Mouse (Mus musculus) left cerebral cortex, adult 9 months (tissue): ENCODE data around the gene Plscr4.
A peak's percentile ranks its signal among the peaks of the same experiment; 100 is the strongest.

ENCODE experiments used
- DNase-seq, 2 experiments: peaks; one replicate each; pipeline ENCODE4 v3.0.0; 2022; ENCODE audit warnings: low spot score in 2 of 2

Plscr4 gene

DNA sequence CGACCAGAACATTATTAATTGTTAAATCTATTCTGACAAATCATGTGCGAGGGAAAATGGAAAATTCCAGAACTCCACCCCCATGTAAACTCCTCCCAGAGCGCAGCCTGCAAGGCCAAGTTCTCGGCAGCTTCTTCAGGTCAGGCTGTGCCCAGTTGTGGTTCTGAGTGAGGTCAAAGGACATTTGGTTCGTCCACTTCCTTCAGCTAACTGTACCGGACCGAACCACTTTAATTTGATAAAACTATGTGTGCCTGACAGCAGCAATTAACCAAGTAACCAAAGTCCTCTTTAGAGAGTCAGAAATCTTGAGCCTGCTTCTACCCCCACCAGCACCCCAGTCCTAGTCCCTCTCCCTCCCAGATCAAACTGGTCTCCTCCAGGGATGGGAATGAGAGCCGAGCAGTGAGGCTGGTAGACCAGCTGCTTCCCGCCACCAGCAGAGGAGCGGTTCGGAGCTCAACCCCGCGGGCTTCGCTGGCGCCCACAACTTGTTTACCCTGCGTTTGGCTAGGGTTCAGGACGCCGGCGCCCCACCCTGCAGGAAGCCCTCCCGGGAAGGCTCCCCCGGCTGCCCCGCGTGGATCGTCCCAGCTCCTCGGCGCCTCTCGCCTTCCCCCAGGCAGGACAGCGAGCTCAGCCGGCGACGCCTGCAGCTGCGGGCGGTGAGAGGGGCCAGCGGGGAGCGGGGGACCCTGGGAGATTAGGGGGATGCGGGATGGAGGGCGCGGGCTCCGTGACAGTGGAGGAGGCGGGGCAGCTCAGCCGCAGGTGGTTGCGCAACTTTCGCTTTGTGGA lies at the start of gene Plscr4:
Gene Plscr4 (plus strand): TSS at position 113 of the 798 bp plus-strand sequence.
- DNase-seq = no peak

GRCm38 (mm10) chr9:92410225-92410624 lies 46.9 kb upstream of the Plscr4 start:
- no peak for DNase-seq

GRCm38 (mm10) chr9:92412045-92412444 lies 45.1 kb upstream of the Plscr4 start:
- peak in 1 of 2 experiments; percentile 34 for DNase-seq

- DNase-seq = no peak
Observed at GRCm38 (mm10) chr9:92413684-92414083, 43.5 kb upstream of the Plscr4 start.

GRCm38 (mm10) chr9:92437781-92438180 lies 19.4 kb upstream of the Plscr4 start:
- no peak for DNase-seq

GRCm38 (mm10) chr9:92441468-92441867 lies 15.7 kb upstream of the Plscr4 start:
- DNase-seq = no peak

GRCm38 (mm10) chr9:92444536-92444935 lies 12.6 kb upstream of the Plscr4 start:
- DNase-seq = no peak

DNA sequence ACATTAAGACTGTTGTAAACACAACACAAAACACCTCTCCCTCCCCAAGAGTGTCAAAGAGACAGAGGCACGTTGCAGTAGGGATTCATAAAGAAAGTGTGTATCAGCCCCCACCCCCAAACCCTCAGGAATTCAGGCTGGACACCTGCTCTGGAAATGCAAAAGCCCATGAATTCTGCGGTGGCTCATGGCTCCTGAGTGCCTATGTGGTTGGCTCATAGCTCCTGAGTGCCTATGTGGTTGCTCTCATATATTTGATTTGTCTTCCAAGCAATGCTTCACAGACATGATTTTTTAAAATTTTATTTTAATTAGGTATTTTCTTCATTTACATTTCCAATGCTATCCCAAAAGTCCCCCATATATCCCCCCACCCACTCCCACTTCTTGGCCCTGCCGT lies 568 bp upstream of the Plscr4 start:
- no peak for DNase-seq

- no peak for DNase-seq
Observed at GRCm38 (mm10) chr9:92458059-92458402, 858 bp downstream of the Plscr4 start.

- no peak for DNase-seq
Observed at GRCm38 (mm10) chr9:92458418-92458817, 1.2 kb downstream of the Plscr4 start.

- DNase-seq = no peak
Observed at GRCm38 (mm10) chr9:92467724-92468123, 10.6 kb downstream of the Plscr4 start.

DNA sequence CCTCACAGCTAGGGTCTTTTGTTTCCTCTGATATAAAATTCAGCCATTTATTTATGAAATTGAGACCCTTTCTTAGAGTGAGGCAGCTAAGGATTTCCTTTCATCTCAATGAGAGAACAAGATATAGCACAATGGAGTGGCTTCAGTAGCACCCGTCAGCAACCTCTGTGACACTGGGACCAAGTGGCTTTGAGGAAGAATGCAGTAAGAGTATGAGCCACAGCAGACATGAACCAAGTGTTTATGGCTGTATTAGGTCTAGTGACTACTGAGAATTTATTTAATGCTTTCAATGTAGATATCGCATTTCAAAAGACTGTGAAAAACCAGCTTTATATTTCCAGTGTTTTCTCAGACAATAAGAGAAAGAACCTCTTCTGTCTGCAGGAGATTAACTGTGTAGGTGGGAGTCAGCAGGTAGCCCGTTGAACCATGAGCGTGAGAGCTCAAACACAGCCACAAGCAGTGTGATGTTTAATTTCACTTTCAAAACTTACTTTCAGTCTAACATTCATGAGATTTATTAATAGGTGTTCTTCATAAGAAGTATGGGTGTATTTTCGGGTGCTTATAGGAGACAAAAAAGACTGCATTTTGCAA lies 15.2 kb downstream of the Plscr4 start:
- DNase-seq = no peak

GRCm38 (mm10) chr9:92473178-92473577 lies 16.0 kb downstream of the Plscr4 start:
- DNase-seq = no peak

DNA sequence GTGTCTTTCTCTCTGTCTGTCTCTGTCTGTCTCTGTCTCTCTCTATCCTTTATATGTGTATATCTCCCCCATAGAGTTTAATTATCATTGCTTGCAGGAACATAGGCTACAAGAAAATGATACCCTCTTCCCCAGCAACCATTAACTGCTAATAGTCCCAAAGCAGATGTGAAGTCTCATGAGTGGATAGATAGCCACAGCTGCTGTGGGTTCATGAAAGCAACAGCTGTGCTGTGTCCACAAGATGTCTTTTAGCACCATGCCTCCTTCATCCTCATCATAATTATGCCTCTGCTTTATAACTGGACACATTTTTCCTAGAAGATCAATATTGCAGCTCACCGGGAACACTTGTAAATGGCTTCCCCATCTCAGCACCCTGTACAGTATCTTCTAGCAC lies 17.1 kb downstream of the Plscr4 start:
- DNase-seq = no peak

- no peak for DNase-seq
Observed at GRCm38 (mm10) chr9:92481663-92482062, 24.5 kb downstream of the Plscr4 start.

GRCm38 (mm10) chr9:92482551-92482950 lies 25.4 kb downstream of the Plscr4 start:
- no peak for DNase-seq

DNA sequence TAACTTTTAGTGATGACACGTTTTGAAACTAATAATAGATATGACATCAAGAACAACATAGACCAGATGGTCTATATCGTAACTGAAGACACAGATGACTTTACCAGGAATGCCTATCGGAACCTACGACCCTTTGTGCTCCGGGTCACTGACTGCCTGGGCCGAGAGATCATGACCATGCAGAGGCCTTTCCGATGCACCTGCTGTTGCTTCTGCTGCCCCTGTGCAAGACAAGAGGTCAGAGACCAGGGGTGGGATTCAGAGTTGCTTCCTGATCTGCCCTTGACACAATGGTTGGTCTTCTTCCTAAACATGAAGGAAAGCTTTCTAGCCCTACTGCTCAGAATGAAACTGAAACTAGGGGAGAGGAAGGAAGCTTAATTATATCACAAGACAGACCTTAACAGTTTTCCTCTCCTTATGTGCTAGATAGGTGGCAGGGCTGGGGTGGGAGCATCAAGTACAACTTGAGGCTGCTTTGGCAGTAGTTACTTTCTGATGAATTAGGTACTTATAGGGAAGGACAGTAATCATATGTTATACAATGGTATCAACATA lies 27.6 kb downstream of the Plscr4 start:
- DNase-seq = no peak

- DNase-seq = no peak
Observed at GRCm38 (mm10) chr9:92489857-92490256, 32.7 kb downstream of the Plscr4 start.

GRCm38 (mm10) chr9:92490319-92490718 lies 33.1 kb downstream of the Plscr4 start:
- DNase-seq = no peak

GRCm38 (mm10) chr9:92491274-92491673 lies 34.1 kb downstream of the Plscr4 start:
- no peak for DNase-seq

DNA sequence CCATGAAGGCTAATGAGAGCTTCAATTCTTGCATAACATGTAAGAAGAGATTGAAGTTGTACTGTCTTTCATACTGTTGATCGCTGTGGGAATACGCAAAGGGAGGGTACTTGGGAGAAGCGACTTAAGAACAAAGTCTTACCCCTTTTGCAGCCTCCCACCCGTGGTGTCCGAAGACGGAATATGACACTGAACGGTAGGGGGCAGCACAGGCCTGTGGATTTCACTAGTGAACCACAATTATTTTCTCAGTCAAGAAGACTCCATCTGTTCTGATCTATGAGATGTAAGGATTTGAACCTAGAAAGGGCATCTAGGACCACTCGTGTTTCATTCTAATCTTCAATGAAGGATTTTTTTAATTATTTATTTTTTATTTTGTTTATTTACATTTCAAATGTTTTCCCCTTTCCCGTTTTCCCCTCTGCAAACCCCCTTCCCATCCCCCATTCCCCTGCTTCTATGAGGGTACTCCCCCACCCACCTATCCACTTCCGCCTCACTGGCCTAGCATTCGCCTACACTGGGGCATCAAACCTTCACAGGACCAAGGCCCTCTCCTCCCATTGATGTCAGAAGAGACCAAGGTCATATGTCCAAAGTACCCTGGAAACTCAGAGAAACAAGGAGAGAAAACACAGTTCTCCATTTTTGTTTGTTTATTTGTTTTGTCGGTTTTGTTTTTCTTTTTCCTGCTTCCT lies 42.7 kb downstream of the Plscr4 start:
- DNase-seq = peak; percentile 3 to 85

- no peak for DNase-seq
Observed at GRCm38 (mm10) chr9:92504256-92504655, 47.1 kb downstream of the Plscr4 start.

- no peak for DNase-seq
Observed at GRCm38 (mm10) chr9:92504889-92505288, 47.7 kb downstream of the Plscr4 start.
